Mouse (Mus musculus) forebrain, postnatal 0 days (tissue): ENCODE results near the gene Hivep2. TPM values are rescaled to one million over a fixed set of nuclear protein-coding genes. Genes with fewer than 3 reads are reported as not detected.

ENCODE experiments used
- ATAC-seq: fragments of 200-750 bp; cut with Nextera tagmentation; 2 replicates; pipeline ENCODE4 v1.8.0; 2017; ENCODE audit warnings: mild to moderate bottlenecking, moderate library complexity
- DNase-seq: peaks from one replicate; pipeline ENCODE4 v3.0.0-alpha.2; 2015
- H3K27ac ChIP-seq: fragments of 300-500 bp; sonication (generic); 2 replicates; pipeline ENCODE4 v1.5.1; 2014; ENCODE audit warnings: low read depth, mild to moderate bottlenecking, antibody characterized with exemption, low read length, moderate library complexity, mixed read lengths
- H3K27me3 ChIP-seq: fragments of 300-500 bp; sonication (generic); 2 replicates; pipeline ENCODE4 v1.6.1; 2014; ENCODE audit warnings: mild to moderate bottlenecking, low read length, mixed read lengths; ENCODE audit not compliant: insufficient read depth
- H3K36me3 ChIP-seq: fragments of 300-500 bp; sonication (generic); 2 replicates; pipeline ENCODE4 v1.6.1; 2014; ENCODE audit warnings: mild to moderate bottlenecking, moderate library complexity; ENCODE audit not compliant: insufficient read depth
- H3K4me1 ChIP-seq: fragments of 300-500 bp; sonication (generic); 2 replicates; pipeline ENCODE4 v1.6.1; 2014; ENCODE audit warnings: antibody characterized with exemption; ENCODE audit not compliant: insufficient read depth
- H3K4me2 ChIP-seq: fragments of 300-500 bp; sonication (generic); 2 replicates; pipeline ENCODE4 v1.6.1; 2014; ENCODE audit warnings: low read depth, mild to moderate bottlenecking, moderate library complexity
- H3K4me3 ChIP-seq: fragments of 300-500 bp; sonication (generic); 2 replicates; pipeline ENCODE4 v1.5.1; 2014; ENCODE audit warnings: low read depth, low read length, mixed read lengths
- H3K9ac ChIP-seq: fragments of 300-500 bp; sonication (generic); 2 replicates; pipeline ENCODE4 v1.6.1; 2014; ENCODE audit warnings: mild to moderate bottlenecking
- H3K9me3 ChIP-seq: fragments of 300-500 bp; sonication (generic); 2 replicates; pipeline ENCODE4 v1.6.1; 2016; ENCODE audit warnings: low read length
- CTCF ChIP-seq: sonication (generic); IDR thresholded peaks from 2 replicates; pipeline ENCODE4 v1.5.1; 2016; ENCODE audit warnings: antibody characterized with exemption, control low read depth, low read depth
- WGBS: fragments of 180-500 bp; shearing (Covaris S2); extraction: QIAGEN DNeasy Blood & Tissue Kit; methylation state at CpG from one replicate; pipeline ENCODE4 v1.1.7; 2014; 5-methylcytosine and 5-hydroxymethylcytosine counted together
- polyA plus RNA-seq: library from polyadenylated mRNA; unstranded; fragments of >200 nt; fragmentation: Nextera tagmentation; extraction: Ambion mirVana; gene quantifications from 2 replicates; pipeline ENCODE4 v1.2.1, GENCODE M21; 2015
- total RNA-seq: library from RNA; depleted of rRNA; stranded (reverse); fragments of >200 nt; gene quantifications from 2 replicates; pipeline ENCODE4 v1.2.3, GENCODE M21; 2014

Gene Hivep2
- total and polyA plus RNA-seq, 2 experiments from 2014 or later: 22.9 to 55.4 TPM

GRCm38 (mm10) chr10:14072504-14072903 is 106.6 kb downstream of the Hivep2 start:
- no peaks in the 10 kb centered on the region for H3K27me3 ChIP-seq
- H3K27ac ChIP-seq: peak overlapping the region; percentile 57; the same call in 1 of the 2 replicates
- 83% methylated on average over 3 of the region's 3 CpGs for WGBS
- DNase-seq (no peak), ATAC-seq (no peak)
- no peak overlapping the region for H3K4me3 ChIP-seq
- no peaks in the 10 kb centered on the region for H3K9me3 ChIP-seq
- no peak overlapping the region for H3K4me2 ChIP-seq
- no peak overlapping the region for H3K9ac ChIP-seq
- 0 out of 2 replicates have a peak, but pooled peaks cover 3% of the 10 kb centered on the region for H3K4me1 ChIP-seq
- no peak for TF ChIP-seq CTCF
- no peaks in the 10 kb centered on the region for H3K36me3 ChIP-seq

- Histone ChIP-seq H3K27me3 (no peaks in the 10 kb centered on the region), H3K4me2 (no peak overlapping the region), H3K4me3 (no peak overlapping the region), H3K9ac (no peak overlapping the region), H3K36me3 (no peaks in the 10 kb centered on the region), H3K27ac (no peak overlapping the region), H3K9me3 (no peaks in the 10 kb centered on the region), H3K4me1 (0 out of 2 replicates have a peak, but pooled peaks cover 3% of the 10 kb centered on the region)
- ATAC-seq (no peak), DNase-seq (no peak)
- 93% methylated on average over 5 of the region's 5 CpGs for WGBS
- TF ChIP-seq CTCF: no peak
Measured at GRCm38 (mm10) chr10:14075767-14076166, 109.9 kb downstream of the Hivep2 start.

- H3K4me3 ChIP-seq: no peak overlapping the region
- ATAC-seq (no peak), DNase-seq (no peak)
- H3K27me3 ChIP-seq: no peaks in the 10 kb centered on the region
- no peak overlapping the region for H3K27ac ChIP-seq
- 77% methylated on average over 9 of the region's 9 CpGs for WGBS
- no peak overlapping the region for H3K9ac ChIP-seq
- H3K4me2 ChIP-seq: no peak overlapping the region
- TF ChIP-seq CTCF: no peak
- H3K4me1 ChIP-seq: 0 out of 2 replicates have a peak, but pooled peaks cover 3% of the 10 kb centered on the region
- H3K36me3 ChIP-seq: no peaks in the 10 kb centered on the region
- no peaks in the 10 kb centered on the region for H3K9me3 ChIP-seq
Measured at GRCm38 (mm10) chr10:14076880-14077279, 111.0 kb downstream of the Hivep2 start.

- 71% methylated on average over 6 of the region's 6 CpGs for WGBS
- no peak overlapping the region for H3K27ac ChIP-seq
- H3K36me3 ChIP-seq: no peaks in the 10 kb centered on the region
- no peaks in the 10 kb centered on the region for H3K27me3 ChIP-seq
- TF ChIP-seq CTCF: no peak
- no peak overlapping the region for H3K4me2 ChIP-seq
- DNase-seq: no peak
- H3K9me3 ChIP-seq: no peaks in the 10 kb centered on the region
- no peak overlapping the region for H3K4me3 ChIP-seq
- H3K4me1 ChIP-seq: no peaks in the 10 kb centered on the region
- ATAC-seq: no peak
- no peak overlapping the region for H3K9ac ChIP-seq
Measured at GRCm38 (mm10) chr10:14080830-14081229, 115.0 kb downstream of the Hivep2 start.

GRCm38 (mm10) chr10:14081824-14082223 is 115.9 kb downstream of the Hivep2 start:
- no peak overlapping the region for H3K4me2 ChIP-seq
- no peak for DNase-seq
- peak overlapping the region; percentile 35; the same call in 1 of the 2 replicates for H3K27ac ChIP-seq
- H3K27me3 ChIP-seq: no peaks in the 10 kb centered on the region
- H3K4me3 ChIP-seq: no peak overlapping the region
- H3K9me3 ChIP-seq: no peaks in the 10 kb centered on the region
- 15% methylated on average over 3 of the region's 3 CpGs for WGBS
- no peaks in the 10 kb centered on the region for H3K36me3 ChIP-seq
- H3K9ac ChIP-seq: no peak overlapping the region
- no peaks in the 10 kb centered on the region for H3K4me1 ChIP-seq
- no peak for TF ChIP-seq CTCF
- no peak for ATAC-seq

GRCm38 (mm10) chr10:14082275-14082674 is 116.4 kb downstream of the Hivep2 start:
- Histone ChIP-seq H3K4me3 (no peak overlapping the region), H3K4me1 (no peaks in the 10 kb centered on the region), H3K9me3 (no peaks in the 10 kb centered on the region), H3K27me3 (no peaks in the 10 kb centered on the region), H3K27ac (0 out of 2 replicates have a peak overlapping the region, but pooled peaks have one; percentile 35), H3K36me3 (no peaks in the 10 kb centered on the region), H3K9ac (no peak overlapping the region), H3K4me2 (no peak overlapping the region)
- DNase-seq: peak; percentile 43
- TF ChIP-seq CTCF: 0 out of 2 replicates have a peak, but pooled peaks have one; percentile 4
- peak; percentile 49 for ATAC-seq
- 38% methylated on average over 3 of the region's 3 CpGs for WGBS

GRCm38 (mm10) chr10:14085241-14085659 is 119.4 kb downstream of the Hivep2 start:
- H3K9ac ChIP-seq: no peak overlapping the region
- no peak overlapping the region for H3K4me3 ChIP-seq
- no peaks in the 10 kb centered on the region for H3K36me3 ChIP-seq
- no peak overlapping the region for H3K4me2 ChIP-seq
- H3K9me3 ChIP-seq: no peaks in the 10 kb centered on the region
- DNase-seq: peak; percentile 67
- no peaks in the 10 kb centered on the region for H3K27me3 ChIP-seq
- 39% methylated on average over 12 of the region's 12 CpGs for WGBS
- H3K4me1 ChIP-seq: no peaks in the 10 kb centered on the region
- no peak for TF ChIP-seq CTCF
- peak; percentile 79 for ATAC-seq
- peak overlapping the region; percentile 48; the same call in 1 of the 2 replicates for H3K27ac ChIP-seq
